Mouse (Mus musculus) limb, embryonic 13.5 days (tissue): Measurements from ENCODE around the gene Btf3. TPM values are rescaled to one million over a fixed set of nuclear protein-coding genes. Genes with fewer than 3 reads are reported as not detected.

Experiments used
- ATAC-seq: fragments of 200-750 bp; cut with Nextera tagmentation; 2 replicates; pipeline ENCODE4 v1.8.0; 2017; ENCODE audit warnings: low read depth, moderate number of reproducible peaks, moderate TSS enrichment; ENCODE audit not compliant: low FRiP score
- H3K27ac ChIP-seq: fragments of 300-500 bp; sonication (generic); 2 replicates; pipeline ENCODE4 v1.5.1; 2015; ENCODE audit warnings: inconsistent platforms, mild to moderate bottlenecking, moderate library complexity
- H3K27me3 ChIP-seq: fragments of 300-500 bp; sonication (generic); 2 replicates; pipeline ENCODE4 v1.6.1; 2015; ENCODE audit warnings: mild to moderate bottlenecking, inconsistent platforms
- H3K36me3 ChIP-seq: fragments of 300-500 bp; sonication (generic); 2 replicates; pipeline ENCODE4 v1.6.1; 2015; ENCODE audit warnings: inconsistent platforms, mild to moderate bottlenecking, moderate library complexity
- H3K4me1 ChIP-seq: fragments of 300-500 bp; sonication (generic); 2 replicates; pipeline ENCODE4 v1.6.1; 2015; ENCODE audit warnings: inconsistent platforms
- H3K4me2 ChIP-seq: fragments of 300-500 bp; sonication (generic); replicated peaks from 2 replicates; pipeline ENCODE4 v1.6.1; 2015; ENCODE audit warnings: inconsistent platforms, mild to moderate bottlenecking, moderate library complexity
- H3K4me3 ChIP-seq: fragments of 300-500 bp; sonication (generic); 2 replicates; pipeline ENCODE4 v1.5.1; 2015; ENCODE audit warnings: moderate library complexity, mild to moderate bottlenecking, inconsistent platforms
- H3K9ac ChIP-seq: fragments of 300-500 bp; sonication (generic); 2 replicates; pipeline ENCODE4 v1.6.1; 2015; ENCODE audit warnings: mild to moderate bottlenecking, inconsistent platforms
- H3K9me3 ChIP-seq: fragments of 300-500 bp; sonication (generic); 2 replicates; pipeline ENCODE4 v1.6.1; 2016; ENCODE audit warnings: inconsistent platforms
- WGBS: fragments of 180-500 bp; shearing (Covaris S2); methylation state at CpG from one replicate; pipeline ENCODE4 v1.1.7; 2015; 5-methylcytosine and 5-hydroxymethylcytosine counted together
- polyA plus RNA-seq: library from polyadenylated mRNA; unstranded; fragments of >200 nt; fragmentation: Nextera tagmentation; extraction: Ambion mirVana; gene quantifications from 2 replicates; pipeline ENCODE4 v1.2.1, GENCODE M21; 2015

Gene Btf3
- polyA plus RNA-seq, 1 experiment from 2014 or later: 732 TPM

DNA sequence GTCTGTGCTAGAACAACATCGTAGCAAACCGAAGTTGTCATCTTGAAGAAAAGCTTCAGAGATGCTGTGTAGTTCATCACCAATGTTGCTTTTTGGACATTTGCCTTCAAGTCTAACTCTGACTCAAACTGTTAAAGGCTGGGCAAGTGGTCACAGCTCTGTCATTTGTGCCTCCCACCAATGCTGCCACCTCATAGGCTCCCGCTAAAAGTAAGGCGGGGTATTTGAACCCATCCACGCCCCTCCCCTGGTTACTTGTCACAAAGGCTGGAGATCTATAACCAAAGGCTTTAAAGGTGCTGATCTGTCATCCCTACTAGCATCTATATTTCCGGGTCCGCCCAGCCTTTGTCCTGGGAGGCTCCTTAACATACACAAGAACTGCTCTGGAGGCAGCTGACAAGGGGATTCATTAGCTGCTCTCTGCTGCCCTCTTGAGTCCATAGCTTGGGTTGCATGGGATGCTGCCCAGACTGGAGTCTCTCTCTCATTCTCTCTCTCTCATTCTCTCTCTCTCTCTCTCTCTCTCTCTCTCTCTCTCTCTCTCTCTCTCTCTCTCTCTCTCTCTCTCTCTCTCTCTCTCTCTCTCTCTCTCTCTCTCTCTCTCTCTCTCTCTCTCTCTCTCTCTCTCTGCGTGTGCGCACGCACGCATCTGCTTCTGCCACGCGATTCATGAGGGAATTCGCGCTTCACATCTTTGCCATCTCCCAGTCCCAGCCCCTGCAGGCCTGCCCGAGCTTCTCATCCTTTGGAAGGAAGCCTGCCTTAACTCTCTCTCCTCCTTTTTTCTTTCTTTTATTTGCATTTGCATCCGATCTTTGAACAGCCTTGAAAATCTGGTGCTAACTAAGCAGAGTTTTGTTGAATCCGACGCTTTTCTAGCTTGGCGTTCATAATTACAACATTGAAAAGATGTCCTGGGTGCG is 17.7 kb downstream of the Btf3 start:
- peak; percentile 58; the same call in 1 of the 2 replicates for ATAC-seq
- H3K9ac ChIP-seq: no peak overlapping the region
- no peaks in the 10 kb centered on the region; the same call in 1 of the 2 replicates for H3K4me1 ChIP-seq
- no peaks in the 10 kb centered on the region for H3K36me3 ChIP-seq
- H3K4me2 ChIP-seq: peak overlapping the region; percentile 51
- H3K9me3 ChIP-seq: 0 out of 2 replicates have a peak, but pooled peaks cover 3% of the 10 kb centered on the region
- no peak overlapping the region for H3K4me3 ChIP-seq
- 50% methylated on average over 21 of the region's 21 CpGs for WGBS
- no peak overlapping the region for H3K27ac ChIP-seq
- no peaks in the 10 kb centered on the region for H3K27me3 ChIP-seq

- Histone ChIP-seq H3K4me1 (no peaks in the 10 kb centered on the region; the same call in 1 of the 2 replicates), H3K9ac (no peak overlapping the region), H3K9me3 (0 out of 2 replicates have a peak, but pooled peaks cover 3% of the 10 kb centered on the region), H3K27ac (no peak overlapping the region), H3K4me3 (no peak overlapping the region), H3K4me2 (no peak overlapping the region), H3K36me3 (no peaks in the 10 kb centered on the region), H3K27me3 (no peaks in the 10 kb centered on the region)
- no peak for ATAC-seq
- WGBS: 93% methylated on average over 6 of the region's 6 CpGs
Observed at GRCm38 (mm10) chr13:98297883-98298482, 18.8 kb downstream of the Btf3 start.

DNA sequence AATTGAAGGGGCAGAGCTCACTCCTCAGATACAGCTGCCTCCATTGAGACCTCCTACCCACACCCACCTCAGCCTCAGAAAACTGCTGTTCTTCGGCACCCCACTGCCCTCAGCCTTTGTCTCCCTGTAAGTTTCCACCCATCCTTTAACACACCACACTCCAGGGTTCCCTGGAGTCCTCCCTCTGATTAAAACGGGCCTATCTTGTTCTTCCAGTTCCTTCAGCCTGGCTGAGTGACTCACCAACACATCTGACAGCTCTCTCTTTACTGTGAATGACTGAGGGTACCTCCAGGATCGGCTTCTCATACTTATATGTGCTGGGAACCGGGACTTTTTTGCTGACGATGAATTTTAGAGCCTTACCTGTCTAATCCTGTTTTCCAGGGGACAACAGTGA is 20.7 kb downstream of the Btf3 start:
- no peak for ATAC-seq
- WGBS: 51% methylated on average over 5 of the region's 5 CpGs
- Histone ChIP-seq H3K9me3 (0 out of 2 replicates have a peak, but pooled peaks cover 3% of the 10 kb centered on the region), H3K27ac (no peak overlapping the region), H3K4me2 (no peak overlapping the region), H3K4me1 (no peaks in the 10 kb centered on the region; the same call in 1 of the 2 replicates), H3K36me3 (no peaks in the 10 kb centered on the region), H3K4me3 (no peak overlapping the region), H3K9ac (no peak overlapping the region), H3K27me3 (no peaks in the 10 kb centered on the region)

DNA sequence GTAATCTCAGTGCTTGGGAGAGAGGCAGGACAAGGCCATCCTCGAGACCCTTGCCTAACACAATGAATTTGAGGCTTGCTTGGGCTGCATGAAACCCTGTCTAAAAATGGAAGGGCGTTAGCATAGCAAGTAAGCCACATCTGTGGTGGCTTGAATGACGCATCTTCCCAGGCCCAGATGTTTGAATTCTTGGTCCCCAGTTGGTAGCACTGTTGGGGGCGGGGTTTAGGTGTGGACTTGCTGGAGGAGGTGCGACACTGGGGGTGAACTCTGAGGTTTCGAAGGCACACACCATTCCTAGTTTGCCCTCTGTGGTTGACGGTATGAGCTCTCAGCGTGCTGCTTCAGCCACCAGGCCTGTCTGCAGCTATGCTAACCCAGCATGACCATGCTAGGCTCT is 25.1 kb downstream of the Btf3 start:
- H3K4me2 ChIP-seq: no peak overlapping the region
- WGBS: 81% methylated on average over 8 of the region's 8 CpGs
- ATAC-seq: no peak
- H3K9ac ChIP-seq: no peak overlapping the region
- no peak overlapping the region for H3K27ac ChIP-seq
- H3K9me3 ChIP-seq: 0 out of 2 replicates have a peak, but pooled peaks cover 3% of the 10 kb centered on the region
- H3K4me1 ChIP-seq: no peaks in the 10 kb centered on the region
- H3K36me3 ChIP-seq: no peaks in the 10 kb centered on the region
- H3K4me3 ChIP-seq: no peak overlapping the region
- no peaks in the 10 kb centered on the region for H3K27me3 ChIP-seq

GRCm38 (mm10) chr13:98290719-98291118 is 26.1 kb downstream of the Btf3 start:
- WGBS: 37% methylated on average over 2 of the region's 2 CpGs
- no peak overlapping the region for H3K9ac ChIP-seq
- H3K4me3 ChIP-seq: no peak overlapping the region
- no peaks in the 10 kb centered on the region for H3K4me1 ChIP-seq
- no peaks in the 10 kb centered on the region for H3K36me3 ChIP-seq
- no peak for ATAC-seq
- H3K9me3 ChIP-seq: 0 out of 2 replicates have a peak, but pooled peaks cover 3% of the 10 kb centered on the region
- no peaks in the 10 kb centered on the region for H3K27me3 ChIP-seq
- H3K4me2 ChIP-seq: no peak overlapping the region
- H3K27ac ChIP-seq: no peak overlapping the region

GRCm38 (mm10) chr13:98280990-98281650 is 35.7 kb downstream of the Btf3 start:
- no peak for ATAC-seq
- Histone ChIP-seq H3K36me3 (no peaks in the 10 kb centered on the region), H3K27ac (no peak overlapping the region), H3K9ac (no peak overlapping the region), H3K4me1 (no peaks in the 10 kb centered on the region), H3K9me3 (no peaks in the 10 kb centered on the region), H3K4me3 (no peak overlapping the region), H3K27me3 (no peaks in the 10 kb centered on the region), H3K4me2 (no peak overlapping the region)
- 76% methylated on average over 12 of the region's 12 CpGs for WGBS

DNA sequence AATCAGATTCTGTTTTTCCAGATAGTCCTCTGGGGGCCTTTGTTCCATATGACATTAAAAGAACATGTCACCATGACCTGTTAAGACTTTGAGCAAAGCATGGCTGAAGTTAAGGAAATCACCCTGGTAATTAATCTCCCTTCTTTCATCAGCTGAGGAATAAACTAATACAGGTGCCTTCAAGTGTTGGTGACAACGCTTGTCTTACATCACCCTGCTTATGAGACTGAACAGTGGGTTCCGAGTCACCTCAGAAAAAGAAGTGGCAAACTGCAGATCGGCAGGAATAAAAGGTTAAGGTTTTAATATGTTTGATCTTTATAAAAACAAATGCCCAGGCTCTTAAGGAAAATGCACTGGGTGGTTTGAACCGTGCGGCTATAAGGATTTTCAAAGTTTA is 37.1 kb downstream of the Btf3 start, which contains the start of gene Gm21976:
Gene Gm21976, plus strand, starts transcription at position 202 of the 400 bp plus-strand sequence.
- no peak for ATAC-seq
- 68% methylated on average over 5 of the region's 5 CpGs for WGBS
- H3K27me3 ChIP-seq: no peaks in the 10 kb centered on the region

DNA sequence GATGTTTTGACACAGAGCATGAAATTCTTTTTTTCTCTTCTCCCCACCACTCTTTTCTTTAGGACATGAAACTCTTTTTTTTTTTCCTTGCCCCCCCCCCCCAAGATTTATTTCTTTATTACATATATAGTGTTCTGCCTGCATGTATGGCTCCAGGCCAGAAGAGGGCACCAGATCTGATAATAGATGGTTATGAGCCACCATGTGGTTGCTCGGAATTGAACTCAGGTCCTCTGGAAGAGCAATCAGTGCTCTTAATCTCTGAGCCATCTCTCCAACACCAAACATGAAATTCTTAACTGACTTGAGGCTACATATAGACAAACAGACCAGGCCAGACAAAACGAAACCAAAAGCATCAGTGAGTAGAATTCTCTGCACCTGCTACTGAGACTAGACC is 39.3 kb downstream of the Btf3 start:
- Histone ChIP-seq H3K9me3 (no peaks in the 10 kb centered on the region), H3K4me3 (no peak overlapping the region), H3K36me3 (peaks cover 24% of the 10 kb centered on the region), H3K4me2 (no peak overlapping the region), H3K27ac (no peak overlapping the region), H3K27me3 (no peaks in the 10 kb centered on the region), H3K4me1 (no peaks in the 10 kb centered on the region), H3K9ac (no peak overlapping the region)
- 84% methylated on average over 2 of the region's 2 CpGs for WGBS
- no peak for ATAC-seq

More for the DNA sequence above, 37.1 kb downstream of the Btf3 start, which contains the start of gene Gm21976:
- Histone ChIP-seq H3K4me2 (no peak within 1 kb of the TSS), H3K27ac (no peak within 1 kb of the TSS), H3K36me3 (peaks cover 6% of the 10 kb centered on the region; the same call in 1 of the 2 replicates), H3K9me3 (no peaks in the 10 kb centered on the region), H3K4me1 (no peaks in the 10 kb centered on the region), H3K4me3 (no peak within 1 kb of the TSS), H3K9ac (no peak within 1 kb of the TSS)

- Histone ChIP-seq H3K9me3 (no peaks in the 10 kb centered on the region), H3K4me1 (no peaks in the 10 kb centered on the region), H3K4me3 (no peak overlapping the region), H3K9ac (no peak overlapping the region), H3K4me2 (no peak overlapping the region), H3K27ac (no peak overlapping the region), H3K27me3 (no peaks in the 10 kb centered on the region), H3K36me3 (peaks cover 35% of the 10 kb centered on the region)
- 86% methylated on average over 7 of the region's 7 CpGs for WGBS
- no peak for ATAC-seq
Observed at GRCm38 (mm10) chr13:98276253-98276652, 40.6 kb downstream of the Btf3 start.

- no peaks in the 10 kb centered on the region for H3K4me1 ChIP-seq
- H3K4me3 ChIP-seq: no peak overlapping the region
- no peaks in the 10 kb centered on the region for H3K27me3 ChIP-seq
- WGBS: 85% methylated on average over 4 of the region's 4 CpGs
- no peaks in the 10 kb centered on the region for H3K9me3 ChIP-seq
- H3K27ac ChIP-seq: no peak overlapping the region
- ATAC-seq: no peak
- peaks cover 41% of the 10 kb centered on the region for H3K36me3 ChIP-seq
- no peak overlapping the region for H3K9ac ChIP-seq
- H3K4me2 ChIP-seq: no peak overlapping the region
Observed at GRCm38 (mm10) chr13:98275646-98276045, 41.2 kb downstream of the Btf3 start.

DNA sequence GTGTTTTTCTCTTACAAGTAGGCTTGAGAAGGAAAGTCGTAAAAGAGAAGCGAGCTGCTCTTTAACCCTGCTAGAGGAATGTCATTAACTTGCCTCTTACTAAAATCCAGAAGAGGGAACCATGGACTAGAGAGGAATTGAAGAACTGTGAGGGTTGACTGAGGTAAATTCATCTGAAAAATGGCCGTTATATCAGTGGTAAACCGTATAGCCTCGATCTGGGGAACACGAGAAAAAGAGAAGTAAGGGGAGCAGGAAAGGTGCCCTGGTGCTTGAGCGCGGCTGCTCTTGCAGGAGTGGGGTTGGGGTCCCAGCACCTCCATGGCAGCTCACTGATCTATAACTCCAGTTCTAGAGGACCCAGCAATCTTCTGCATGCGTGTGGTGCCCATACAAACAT is 42.8 kb downstream of the Btf3 start:
- Histone ChIP-seq H3K9ac (no peak overlapping the region), H3K27ac (no peak overlapping the region), H3K9me3 (no peaks in the 10 kb centered on the region), H3K27me3 (no peaks in the 10 kb centered on the region), H3K4me3 (no peak overlapping the region), H3K4me2 (no peak overlapping the region), H3K36me3 (peaks cover 50% of the 10 kb centered on the region), H3K4me1 (no peaks in the 10 kb centered on the region)
- ATAC-seq: no peak
- 86% methylated on average over 9 of the region's 9 CpGs for WGBS

- Histone ChIP-seq H3K36me3 (peaks cover 28% of the 10 kb centered on the region), H3K4me3 (peak overlapping the region; percentile 92), H3K4me1 (peaks cover 22% of the 10 kb centered on the region), H3K4me2 (peak overlapping the region; percentile 67), H3K9me3 (no peaks in the 10 kb centered on the region), H3K9ac (peak overlapping the region; percentile 86; the same call in 1 of the 2 replicates), H3K27ac (no peak overlapping the region), H3K27me3 (no peaks in the 10 kb centered on the region)
- ATAC-seq: no peak
- 34% methylated on average over 5 of the region's 5 CpGs for WGBS
Observed at GRCm38 (mm10) chr13:98264111-98264510, 52.7 kb downstream of the Btf3 start.
